Mouse (Mus musculus) brown adipose tissue, adult 24 weeks (tissue): ENCODE results near the gene Kdm2b. TPM values are rescaled to one million over a fixed set of nuclear protein-coding genes. Genes with fewer than 3 reads are reported as not detected.
"Not testable (repeated sequence)": the region's sequence is repeated elsewhere in the genome, so short reads cannot be mapped to it uniquely, and the experiment has no call there.

Source experiments
- H3K27ac ChIP-seq: fragments of 200-500 bp; replicated peaks from 2 replicates; pipeline ENCODE4 v1.5.1; 2012; ENCODE audit warnings: low read depth, mild to moderate bottlenecking, low read length
- H3K4me1 ChIP-seq: fragments of 200-500 bp; 2 replicates; pipeline ENCODE4 v1.6.1; 2012; ENCODE audit warnings: low read length, mixed read lengths; ENCODE audit not compliant: control insufficient read depth, insufficient read depth, insufficient read length
- H3K4me3 ChIP-seq: fragments of 200-500 bp; 2 replicates; pipeline ENCODE4 v1.5.1; 2012; ENCODE audit warnings: low read depth, mild to moderate bottlenecking, low read length, moderate library complexity; ENCODE audit not compliant: insufficient read depth
- polyA plus RNA-seq: library from polyadenylated mRNA; stranded (reverse); fragments of >200 nt; gene quantifications from 2 replicates; pipeline ENCODE4 v1.2.4, GENCODE M21; 2012; ENCODE audit not compliant: missing spikeins, insufficient read depth, insufficient read length

The Kdm2b gene
- polyA plus RNA-seq, 1 experiment = 6.5 TPM

DNA sequence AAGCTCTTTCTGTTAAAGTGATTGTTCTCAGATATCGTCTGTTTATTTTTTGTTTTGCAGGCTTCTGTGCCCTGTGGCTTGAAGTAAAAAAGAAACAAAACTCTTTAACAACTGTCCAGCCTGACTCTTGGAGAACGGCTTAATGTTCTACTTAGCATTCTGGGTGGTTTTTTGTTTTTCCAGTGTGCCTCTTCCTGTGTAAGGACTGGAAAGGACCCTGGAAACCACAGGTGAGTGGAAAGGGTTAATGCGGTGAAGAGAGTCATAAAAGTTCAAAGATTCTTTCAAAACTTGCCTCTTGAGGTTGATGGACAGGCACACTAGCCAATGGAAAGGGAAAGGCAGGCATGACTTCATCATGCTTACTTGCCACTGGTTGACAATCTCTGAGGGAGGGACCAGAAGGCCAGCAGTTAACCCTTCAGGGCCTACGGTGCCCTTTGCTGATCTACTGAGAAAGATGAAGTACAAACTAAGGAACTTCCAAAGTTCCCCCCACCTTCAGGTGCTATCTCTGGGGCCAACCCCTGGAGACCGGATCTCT is 4.8 kb upstream of the Kdm2b start:
- no peak overlapping the region for H3K4me3 ChIP-seq
- no peaks in the 10 kb centered on the region for H3K4me1 ChIP-seq
- no peak overlapping the region for H3K27ac ChIP-seq

DNA sequence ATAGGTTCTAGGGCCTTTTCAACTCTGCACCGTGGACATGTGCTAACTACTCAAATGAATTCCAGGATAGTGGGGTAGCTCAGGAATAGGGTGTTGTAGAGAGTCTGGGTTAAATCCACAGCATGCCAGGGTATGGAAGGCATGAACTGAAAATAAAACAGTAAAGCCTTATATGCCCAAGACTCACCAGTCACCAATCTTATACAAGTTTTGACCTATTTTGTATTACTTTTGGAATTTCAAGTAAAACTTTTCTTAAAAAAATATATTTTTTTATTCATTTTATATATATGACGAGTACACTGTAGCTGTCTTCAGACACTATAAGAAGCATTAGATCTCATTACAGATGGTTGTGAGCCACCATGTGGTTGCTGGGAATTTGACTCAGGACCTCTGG is 4.2 kb upstream of the Kdm2b start:
- Histone ChIP-seq H3K4me1 (no peaks in the 10 kb centered on the region), H3K4me3 (no peak overlapping the region), H3K27ac (no peak overlapping the region)

DNA sequence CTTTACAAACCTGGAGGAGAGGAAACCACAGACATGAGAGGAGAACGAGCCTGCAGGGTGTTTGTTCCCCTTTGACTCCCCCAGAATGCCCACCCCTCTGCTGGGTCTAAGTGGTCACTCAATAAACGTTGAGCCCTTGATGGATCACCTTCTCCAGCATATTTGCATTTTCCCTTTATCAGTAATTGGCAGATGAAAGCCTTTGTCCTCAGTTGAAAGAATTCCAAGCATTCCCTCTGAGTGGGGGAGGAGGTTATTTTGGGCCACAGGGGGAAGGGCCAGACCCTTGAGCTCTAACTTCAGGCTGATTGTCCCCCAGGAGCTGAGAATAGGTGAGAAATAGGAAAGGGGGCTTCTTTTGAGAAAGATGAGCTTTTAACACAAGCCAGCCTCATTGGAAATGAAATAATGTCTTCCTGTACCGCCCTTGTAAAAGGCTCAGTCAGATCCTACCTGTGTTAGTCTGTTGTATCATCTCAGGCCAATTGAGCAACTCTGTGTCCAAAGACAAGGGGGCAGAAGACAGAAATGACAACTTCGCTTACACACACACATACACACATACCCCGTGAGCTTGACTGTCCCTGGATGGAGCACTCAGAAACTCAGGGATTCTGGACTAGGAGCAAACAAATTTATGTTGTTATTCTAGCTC is 1.9 kb upstream of the Kdm2b start:
- no peak overlapping the region for H3K4me3 ChIP-seq
- no peak overlapping the region for H3K27ac ChIP-seq
- no peaks in the 10 kb centered on the region; the same call in 1 of the 2 replicates for H3K4me1 ChIP-seq

DNA sequence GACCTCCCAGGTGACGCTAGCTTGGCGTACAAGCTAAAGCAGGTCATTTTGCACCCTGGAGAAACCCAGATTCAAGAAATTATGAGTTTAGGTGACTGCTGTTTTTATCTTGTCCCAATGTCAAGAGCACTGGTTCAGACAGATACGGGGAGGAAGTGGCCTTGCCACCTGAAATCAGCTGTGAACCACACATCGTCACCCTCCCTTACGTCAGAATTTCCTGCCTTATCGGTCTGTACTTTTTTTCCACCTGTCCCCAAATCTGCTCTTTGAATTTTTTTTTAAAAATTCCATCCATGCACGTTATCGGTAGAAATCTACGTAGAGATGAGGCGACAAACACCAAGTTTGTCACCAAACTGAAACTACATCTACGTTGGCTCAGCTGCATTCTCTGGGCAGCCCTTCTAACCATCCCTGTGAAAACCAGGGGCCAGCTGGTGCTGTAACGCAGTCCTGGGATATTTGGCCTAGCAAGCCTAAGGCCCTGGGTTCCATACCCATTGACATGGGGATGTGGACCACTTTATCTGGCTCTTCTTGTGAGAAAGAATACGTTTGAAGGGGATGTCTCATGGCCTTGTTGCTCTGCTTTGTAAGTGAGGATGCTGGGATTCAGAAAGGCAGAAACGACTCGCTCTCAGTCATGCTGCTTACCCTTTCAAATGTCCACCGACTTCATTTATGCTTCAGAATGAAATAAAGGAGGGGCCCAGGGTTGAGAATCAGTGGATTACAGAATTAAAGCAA is 963 bp upstream of the Kdm2b start:
- no peak overlapping the region for H3K27ac ChIP-seq
- no peak overlapping the region for H3K4me3 ChIP-seq
- no peaks in the 10 kb centered on the region; the same call in 1 of the 2 replicates for H3K4me1 ChIP-seq

DNA sequence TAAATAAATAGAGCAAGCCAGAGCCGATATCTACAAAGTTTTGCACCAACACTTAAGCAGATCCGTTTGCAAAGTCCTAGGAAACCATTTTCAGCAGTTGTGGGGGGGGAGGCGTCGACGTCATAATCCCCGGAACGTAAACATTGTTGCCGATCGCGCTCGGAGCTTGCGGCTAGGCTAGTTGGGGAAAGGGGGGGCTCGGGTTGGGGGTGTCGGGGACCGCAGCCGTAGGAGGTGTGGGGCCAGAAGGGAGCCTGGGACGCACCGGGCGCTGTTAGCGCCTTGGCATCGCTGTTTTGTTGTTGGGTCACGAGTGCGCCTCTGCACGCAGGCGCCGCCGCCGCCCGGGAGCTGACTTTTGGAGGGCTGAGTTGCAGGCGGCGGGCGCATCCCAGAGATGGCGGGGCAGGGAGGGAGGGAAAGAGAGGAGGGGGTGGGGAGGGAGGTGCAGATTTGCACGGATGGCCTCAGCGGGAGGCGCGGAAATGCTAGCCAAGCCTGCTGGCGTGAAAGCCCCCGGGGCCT is 560 bp downstream of the Kdm2b start:
- H3K27ac ChIP-seq = no peak overlapping the region
- no peaks in the 10 kb centered on the region; the same call in 1 of the 2 replicates for H3K4me1 ChIP-seq
- H3K4me3 ChIP-seq = peak overlapping the region; percentile 89

DNA sequence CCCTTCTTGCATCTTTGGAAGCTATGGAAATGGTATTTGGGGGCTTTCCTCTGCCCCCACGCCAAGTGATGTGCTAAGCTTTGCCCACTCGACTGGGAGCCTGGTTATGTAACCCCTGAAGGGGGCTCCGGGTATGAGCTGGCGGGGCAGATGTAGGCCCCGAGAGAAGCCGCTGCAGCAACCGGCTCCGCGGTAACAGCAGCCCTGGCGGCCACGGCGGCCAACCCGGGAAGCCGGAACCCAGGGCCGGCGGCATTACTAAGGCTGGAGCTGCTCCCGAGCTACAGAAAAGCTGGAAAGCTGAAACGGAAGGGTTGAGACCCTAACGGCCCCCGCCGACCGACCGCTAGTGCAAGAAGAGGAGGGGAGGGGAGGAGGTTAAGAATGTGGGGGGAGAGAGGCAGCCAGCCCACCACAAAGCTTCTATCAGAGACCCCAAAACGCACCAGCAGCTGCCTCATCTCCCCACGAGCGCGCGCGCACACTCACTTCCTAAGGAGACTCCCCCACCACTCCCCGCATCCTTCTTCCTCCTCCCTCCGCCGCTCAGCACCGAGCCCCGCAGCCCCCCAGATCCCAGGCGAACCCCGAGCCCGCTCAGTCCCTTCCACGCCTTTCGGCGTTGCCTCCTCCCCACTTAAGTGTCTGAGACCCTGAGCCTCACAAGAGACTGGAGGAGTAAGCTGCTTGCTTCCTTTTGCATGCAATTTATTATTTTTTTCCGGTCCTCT is 1.4 kb downstream of the Kdm2b start:
- Histone ChIP-seq H3K4me3 (peak overlapping the region; percentile 89), H3K27ac (no peak overlapping the region), H3K4me1 (no peaks in the 10 kb centered on the region; the same call in 1 of the 2 replicates)

DNA sequence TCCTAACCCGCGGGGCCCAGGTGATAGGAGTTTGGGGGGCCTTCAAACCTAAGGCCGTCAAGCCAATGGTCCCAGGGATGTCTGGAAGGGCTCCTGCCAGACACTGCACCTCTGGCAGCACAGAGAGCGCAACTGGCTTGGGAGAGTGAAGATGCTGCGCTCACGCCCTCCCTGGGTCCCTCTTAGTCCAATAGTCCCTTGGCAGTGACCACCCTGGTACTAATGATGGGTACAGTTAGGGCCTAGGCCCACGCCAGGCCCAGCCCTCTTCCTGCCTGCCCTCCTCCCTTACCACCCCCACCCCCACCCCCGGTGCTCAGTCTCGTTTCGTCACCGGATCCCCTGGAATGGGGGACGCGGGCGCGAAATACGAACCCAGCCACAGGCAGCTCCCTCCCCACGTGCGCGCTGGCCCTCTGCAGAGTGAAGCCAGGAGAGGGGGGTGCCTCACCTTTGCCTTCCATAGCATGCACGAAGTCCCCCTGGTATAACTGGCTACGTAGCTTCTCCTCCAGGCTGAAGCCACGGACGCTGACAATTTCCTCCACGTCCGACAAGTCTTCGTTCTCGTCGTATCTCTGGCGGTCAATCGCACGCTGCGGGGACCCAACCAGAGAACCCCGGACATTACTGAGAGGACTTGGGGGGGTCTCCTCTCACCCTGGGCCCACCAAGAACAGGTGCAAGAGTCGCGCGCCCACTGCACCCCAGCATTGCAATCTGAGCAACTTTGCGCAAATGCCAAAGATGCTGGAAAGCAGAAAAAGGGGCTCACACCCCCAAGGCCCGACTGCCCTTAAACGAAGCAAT is 2.2 kb downstream of the Kdm2b start:
- peak overlapping the region; percentile 89 for H3K4me3 ChIP-seq
- H3K27ac ChIP-seq = no peak overlapping the region
- no peaks in the 10 kb centered on the region; the same call in 1 of the 2 replicates for H3K4me1 ChIP-seq

DNA sequence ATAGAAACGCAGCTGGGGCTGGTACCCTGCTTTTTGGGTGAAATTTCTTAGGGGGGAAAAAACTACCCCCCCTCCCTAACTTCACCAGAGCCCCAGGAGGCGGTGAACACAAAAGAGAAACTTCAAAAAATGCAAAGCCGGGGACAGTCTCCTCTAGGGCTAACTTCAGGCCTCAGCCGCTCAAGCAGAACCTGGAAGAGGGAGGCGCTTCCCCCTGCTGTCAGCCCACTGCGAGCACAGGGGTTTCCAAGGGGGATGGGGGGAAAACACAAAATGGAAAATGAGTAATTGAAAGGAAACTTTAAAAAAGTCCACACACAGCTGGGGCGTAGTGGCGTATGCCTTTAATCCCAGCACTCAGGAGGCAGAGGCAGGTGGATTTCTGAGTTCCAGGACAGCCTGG is 3.5 kb downstream of the Kdm2b start:
- Histone ChIP-seq H3K4me3 (no peak overlapping the region), H3K4me1 (no peaks in the 10 kb centered on the region; the same call in 1 of the 2 replicates), H3K27ac (no peak overlapping the region)

DNA sequence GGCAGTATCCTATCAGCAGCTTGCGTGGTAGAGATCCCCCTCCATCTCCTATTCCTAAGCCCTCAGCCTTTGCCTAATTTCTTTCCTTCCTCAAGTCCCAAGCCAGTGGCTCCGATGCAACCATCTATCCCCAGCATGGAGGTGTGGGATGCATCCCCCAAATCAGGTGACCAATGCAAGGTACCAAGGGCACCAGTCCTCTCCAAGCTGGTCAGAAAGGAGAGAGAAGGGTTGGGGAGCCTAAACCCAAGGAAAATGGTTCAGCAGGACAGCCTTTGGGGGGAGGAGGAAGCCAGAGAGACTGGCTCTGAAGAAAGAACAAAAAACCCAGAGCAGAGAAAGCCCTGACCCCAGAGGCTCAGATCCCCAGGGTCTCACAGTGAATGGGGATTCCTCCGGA is 4.3 kb downstream of the Kdm2b start:
- Histone ChIP-seq H3K4me1 (no peaks in the 10 kb centered on the region; the same call in 1 of the 2 replicates), H3K4me3 (no peak overlapping the region), H3K27ac (no peak overlapping the region)

DNA sequence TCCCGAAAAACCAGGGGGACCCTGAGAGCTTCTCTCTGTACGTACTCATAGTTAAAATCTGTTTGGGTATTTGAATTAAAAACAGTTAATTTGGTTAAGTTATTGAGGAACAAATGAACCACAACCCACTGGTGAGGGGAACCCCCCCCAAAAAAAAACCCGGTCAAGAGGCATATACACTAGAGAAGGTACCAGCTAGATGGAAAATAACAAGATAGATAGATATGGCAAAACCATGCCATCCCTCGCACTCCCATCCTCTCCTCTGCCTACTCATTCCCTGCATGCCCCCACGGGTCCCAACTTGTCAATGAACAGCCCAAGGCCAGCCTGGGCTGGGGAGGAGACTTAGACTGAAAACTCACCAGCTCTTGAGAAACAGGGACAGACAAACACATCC is 5.1 kb downstream of the Kdm2b start:
- no peak overlapping the region for H3K27ac ChIP-seq
- no peak overlapping the region for H3K4me3 ChIP-seq
- H3K4me1 ChIP-seq = no peaks in the 10 kb centered on the region; the same call in 1 of the 2 replicates

DNA sequence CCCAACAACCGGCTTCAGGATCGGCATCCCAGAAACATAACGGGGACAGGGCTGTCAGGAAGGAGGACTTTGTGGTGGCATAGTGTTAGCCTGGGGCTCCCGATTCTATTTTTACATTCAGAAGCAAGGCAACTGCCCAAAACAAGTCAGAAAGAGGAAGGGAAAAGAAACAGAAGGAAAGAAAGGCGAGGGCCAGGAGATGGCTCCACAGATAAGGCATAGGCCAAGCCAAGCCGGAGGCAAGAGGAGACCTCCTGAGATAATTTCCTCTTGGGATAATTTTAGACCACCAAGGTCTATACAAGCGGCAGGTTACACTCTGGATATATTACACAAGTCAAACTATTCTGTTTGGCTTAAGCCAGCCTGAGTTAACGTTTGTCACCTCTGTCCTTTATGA is 10.7 kb downstream of the Kdm2b start:
- Histone ChIP-seq H3K4me3 (no peak overlapping the region), H3K4me1 (no peaks in the 10 kb centered on the region), H3K27ac (no peak overlapping the region)

DNA sequence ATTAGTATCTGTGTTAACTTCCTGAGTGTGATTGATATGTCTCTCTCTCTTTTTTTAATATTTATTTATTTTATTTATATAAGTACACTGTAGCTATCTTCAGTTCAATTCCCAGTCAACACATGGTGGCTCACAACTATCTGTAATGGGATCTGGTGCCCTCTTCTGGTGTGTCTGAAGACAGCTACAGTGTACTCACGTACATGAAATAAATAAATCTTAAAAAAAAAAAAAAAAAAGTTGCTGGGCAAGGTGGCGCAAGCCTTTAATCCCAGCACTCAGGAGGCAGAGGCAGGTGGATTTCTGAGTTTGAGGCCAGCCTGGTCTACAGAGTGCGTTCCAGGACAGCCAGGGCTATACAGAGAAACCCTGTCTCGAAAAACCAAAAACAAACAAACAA is 14.9 kb downstream of the Kdm2b start:
- not testable (repeated sequence) for H3K27ac ChIP-seq, H3K4me3 ChIP-seq, H3K4me1 ChIP-seq

DNA sequence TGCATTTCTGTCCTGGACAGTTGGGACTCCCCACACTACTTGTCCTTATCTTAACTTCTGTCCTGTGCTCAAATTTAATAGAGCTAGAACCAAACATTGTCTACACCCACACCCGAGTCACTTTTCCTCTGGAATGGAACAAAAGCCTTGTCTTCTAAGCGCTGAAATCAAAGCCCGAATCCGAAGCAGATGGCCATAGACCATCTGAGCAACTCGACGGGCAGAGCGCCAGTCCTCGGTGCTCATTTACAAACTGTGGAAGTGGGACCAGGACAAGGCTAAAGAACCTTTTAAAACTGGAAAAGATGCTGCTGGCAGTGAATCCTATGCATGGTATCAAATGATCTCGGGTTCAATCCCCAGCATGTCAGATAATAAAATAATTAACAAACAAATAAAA is 17.5 kb downstream of the Kdm2b start:
- Histone ChIP-seq H3K4me3 (no peak overlapping the region), H3K27ac (no peak overlapping the region), H3K4me1 (no peaks in the 10 kb centered on the region)

DNA sequence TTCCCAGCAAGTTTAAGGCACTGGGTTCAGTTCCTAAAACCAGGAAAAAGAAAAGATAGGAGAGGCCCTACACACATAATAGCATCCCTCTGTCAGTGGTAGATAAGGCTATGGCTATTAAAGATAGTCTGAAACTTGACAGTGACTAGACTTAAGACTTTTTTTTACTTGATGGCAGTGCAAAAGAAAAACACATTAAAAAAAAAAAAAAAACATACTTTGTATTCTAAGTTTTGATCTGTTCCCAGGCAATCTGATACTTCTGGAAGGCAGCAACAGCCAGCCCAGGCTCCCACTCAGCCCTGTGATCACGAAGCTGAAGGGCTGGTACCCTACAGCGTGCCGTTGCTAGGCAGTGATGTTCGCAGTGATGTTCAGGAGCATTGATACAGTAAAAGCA is 18.2 kb downstream of the Kdm2b start:
- no peak overlapping the region for H3K4me3 ChIP-seq
- no peaks in the 10 kb centered on the region for H3K4me1 ChIP-seq
- no peak overlapping the region for H3K27ac ChIP-seq
